Mouse (Mus musculus): ENCODE results near the gene Dpp8. TPM values are rescaled to one million over a fixed set of nuclear protein-coding genes. Genes with fewer than 3 reads are reported as not detected.
"Not testable (repeated sequence)": the region's sequence is repeated elsewhere in the genome, so short reads cannot be mapped to it uniquely, and the experiment has no call there.

Gene Dpp8
- polyA plus RNA-seq (2011; ENCODE audit: insufficient read depth, insufficient read length, low replicate concordance, missing spikeins): 23.7 and 25.9 TPM in 2 replicates

GRCm38 (mm10) chr9:65032269-65033108, at the start of gene Dpp8:
TSS of gene Dpp8 (plus strand) at chr9:65032414.
- Histone ChIP-seq H3K27ac (ENCODE audit: control insufficient read depth, insufficient read depth, low read depth, low read length, poor library complexity) (peak within 1 kb of the TSS; percentile 99), H3K4me3 (replicated peaks; ENCODE audit: control insufficient read depth, low read depth, low read length) (peak within 1 kb of the TSS; percentile 98), H3K4me1 (ENCODE audit: control insufficient read depth, insufficient read depth, low read length) (no peaks in the 10 kb centered on the region; the same call in 1 of the 2 replicates)
- TF ChIP-seq POLR2A (IDR thresholded peaks at IDR 0.05; ENCODE audit: borderline replicate concordance, control insufficient read depth, low read depth, low read length) (peak; percentile 52; the same call in 1 of the 2 replicates), CTCF (IDR thresholded peaks at IDR 0.05; ENCODE audit: control insufficient read depth, insufficient read depth, low read length) (peak; percentile 96)
- WGBS: under 1% methylated on average over 85 of the region's 85 CpGs

GRCm38 (mm10) chr9:64985037-64985794, 47.0 kb upstream of the Dpp8 start:
- TF ChIP-seq CTCF (IDR thresholded peaks at IDR 0.05; ENCODE audit: control insufficient read depth, insufficient read depth, low read length) (no peak), POLR2A (IDR thresholded peaks at IDR 0.05; ENCODE audit: borderline replicate concordance, control insufficient read depth, low read depth, low read length) (no peak)
- Histone ChIP-seq H3K4me1 (ENCODE audit: control insufficient read depth, insufficient read depth, low read length) (no peaks in the 10 kb centered on the region), H3K4me3 (replicated peaks; ENCODE audit: control insufficient read depth, low read depth, low read length) (no peak overlapping the region), H3K27ac (ENCODE audit: control insufficient read depth, insufficient read depth, low read depth, low read length, poor library complexity) (no peak overlapping the region)
- 66% methylated on average over 8 of the region's 8 CpGs for WGBS

GRCm38 (mm10) chr9:64985807-64986206, 46.4 kb upstream of the Dpp8 start:
- H3K4me1 ChIP-seq (ENCODE audit: control insufficient read depth, insufficient read depth, low read length): no peaks in the 10 kb centered on the region
- no peak for TF ChIP-seq CTCF (IDR thresholded peaks at IDR 0.05; ENCODE audit: control insufficient read depth, insufficient read depth, low read length)
- TF ChIP-seq POLR2A (IDR thresholded peaks at IDR 0.05; ENCODE audit: borderline replicate concordance, control insufficient read depth, low read depth, low read length): no peak
- H3K27ac ChIP-seq (ENCODE audit: control insufficient read depth, insufficient read depth, low read depth, low read length, poor library complexity): no peak overlapping the region
- H3K4me3 ChIP-seq (replicated peaks; ENCODE audit: control insufficient read depth, low read depth, low read length): no peak overlapping the region
- 91% methylated on average over 9 of the region's 9 CpGs for WGBS

GRCm38 (mm10) chr9:64987651-64988050, 44.6 kb upstream of the Dpp8 start:
- no peak overlapping the region for H3K4me3 ChIP-seq (replicated peaks; ENCODE audit: control insufficient read depth, low read depth, low read length)
- H3K27ac ChIP-seq (ENCODE audit: control insufficient read depth, insufficient read depth, low read depth, low read length, poor library complexity): no peak overlapping the region
- TF ChIP-seq POLR2A (IDR thresholded peaks at IDR 0.05; ENCODE audit: borderline replicate concordance, control insufficient read depth, low read depth, low read length) (no peak), CTCF (IDR thresholded peaks at IDR 0.05; ENCODE audit: control insufficient read depth, insufficient read depth, low read length) (no peak)
- WGBS: 86% methylated on average over 2 of the region's 2 CpGs
- no peaks in the 10 kb centered on the region for H3K4me1 ChIP-seq (ENCODE audit: control insufficient read depth, insufficient read depth, low read length)

- Histone ChIP-seq H3K4me3 (replicated peaks; ENCODE audit: control insufficient read depth, low read depth, low read length) (no peak overlapping the region), H3K4me1 (ENCODE audit: control insufficient read depth, insufficient read depth, low read length) (no peaks in the 10 kb centered on the region), H3K27ac (ENCODE audit: control insufficient read depth, insufficient read depth, low read depth, low read length, poor library complexity) (no peak overlapping the region)
- TF ChIP-seq POLR2A (IDR thresholded peaks at IDR 0.05; ENCODE audit: borderline replicate concordance, control insufficient read depth, low read depth, low read length) (no peak), CTCF (IDR thresholded peaks at IDR 0.05; ENCODE audit: control insufficient read depth, insufficient read depth, low read length) (no peak)
- WGBS: 84% methylated on average over 6 of the region's 6 CpGs
These were observed 43.8 kb upstream of the Dpp8 start for GRCm38 (mm10) chr9:64988443-64988842.

GRCm38 (mm10) chr9:64990291-64990690, 41.9 kb upstream of the Dpp8 start:
- Histone ChIP-seq H3K4me3 (replicated peaks; ENCODE audit: control insufficient read depth, low read depth, low read length) (no peak overlapping the region), H3K4me1 (ENCODE audit: control insufficient read depth, insufficient read depth, low read length) (no peaks in the 10 kb centered on the region), H3K27ac (ENCODE audit: control insufficient read depth, insufficient read depth, low read depth, low read length, poor library complexity) (no peak overlapping the region)
- 86% methylated on average over 7 of the region's 7 CpGs for WGBS
- TF ChIP-seq CTCF (IDR thresholded peaks at IDR 0.05; ENCODE audit: control insufficient read depth, insufficient read depth, low read length) (no peak), POLR2A (IDR thresholded peaks at IDR 0.05; ENCODE audit: borderline replicate concordance, control insufficient read depth, low read depth, low read length) (no peak)

GRCm38 (mm10) chr9:64995464-64995863, 36.8 kb upstream of the Dpp8 start:
- not testable (repeated sequence) for H3K27ac ChIP-seq (ENCODE audit: control insufficient read depth, insufficient read depth, low read depth, low read length, poor library complexity); H3K4me1 ChIP-seq (ENCODE audit: control insufficient read depth, insufficient read depth, low read length); H3K4me3 ChIP-seq (replicated peaks; ENCODE audit: control insufficient read depth, low read depth, low read length)
- WGBS: 85% methylated on average over 1 of the region's 1 CpGs

GRCm38 (mm10) chr9:65001481-65001880, 30.7 kb upstream of the Dpp8 start:
- Histone ChIP-seq H3K4me3 (replicated peaks; ENCODE audit: control insufficient read depth, low read depth, low read length) (no peak overlapping the region), H3K27ac (ENCODE audit: control insufficient read depth, insufficient read depth, low read depth, low read length, poor library complexity) (no peak overlapping the region), H3K4me1 (ENCODE audit: control insufficient read depth, insufficient read depth, low read length) (no peaks in the 10 kb centered on the region; the same call in 1 of the 2 replicates)
- WGBS: 72% methylated on average over 4 of the region's 4 CpGs
- TF ChIP-seq CTCF (IDR thresholded peaks at IDR 0.05; ENCODE audit: control insufficient read depth, insufficient read depth, low read length) (no peak), POLR2A (IDR thresholded peaks at IDR 0.05; ENCODE audit: borderline replicate concordance, control insufficient read depth, low read depth, low read length) (no peak)

Measured in bone marrow, adult 2 months (tissue).